Comparison of ENCODE assay signal across 10 mouse cellular contexts in genomic region chr1:127776246-127776645, GRCm38 (mm10). TPM values are rescaled to one million over a fixed set of nuclear protein-coding genes. Genes with fewer than 3 reads are reported as not detected.
A peak's percentile ranks its signal among the peaks of the same experiment; 100 is the strongest.
DNase-seq lines count a peak whose midpoint lies in the region; ATAC-seq and TF ChIP-seq lines count a peak whose summit lies in the region.
"Had no signal": no experiment of that assay in that cellular context is flagged by ENCODE, and none has a peak within 500 bp of the region (broad histone marks: within the 10 kb centered on the region; RNA-seq: fewer than 3 reads in every experiment).

No protein-coding gene starts in this region.

- no peaks in the 10 kb centered on the region for H3K27me3 ChIP-seq in heart, embryonic 10.5 days (ENCODE audit: insufficient read depth, poor library complexity, severe bottlenecking)
- H3K27me3 ChIP-seq in G1E (ENCODE audit: insufficient read depth, low read length) = no peaks in the 10 kb centered on the region
- no peaks in the 10 kb centered on the region for H3K27me3 ChIP-seq in hindbrain, embryonic 15.5 days
- no peaks in the 10 kb centered on the region for H3K27me3 ChIP-seq in midbrain, embryonic 10.5 days (ENCODE audit: low read depth, poor library complexity, severe bottlenecking)

- peak overlapping the region; percentile 90 for H3K4me3 ChIP-seq in heart, embryonic 10.5 days
- H3K4me3 ChIP-seq in G1E (ENCODE audit: low read depth, low read length) = peak overlapping the region; percentile 58; the same call in 1 of the 2 replicates
- H3K4me3 ChIP-seq in hindbrain, embryonic 15.5 days = no peak overlapping the region
- H3K4me3 ChIP-seq in midbrain, embryonic 10.5 days = peak overlapping the region; percentile 94

- H3K4me1 ChIP-seq in heart, embryonic 10.5 days = peaks cover 41% of the 10 kb centered on the region
- peaks cover 61% of the 10 kb centered on the region for H3K4me1 ChIP-seq in G1E (ENCODE audit: insufficient read depth, low read depth, low read length)
- peaks cover 54% of the 10 kb centered on the region for H3K4me1 ChIP-seq in hindbrain, embryonic 15.5 days (replicated peaks)
- peaks cover 44% of the 10 kb centered on the region for H3K4me1 ChIP-seq in midbrain, embryonic 10.5 days

- no peak overlapping the region for H3K9ac ChIP-seq in hindbrain, embryonic 15.5 days

- TF ChIP-seq CTCF in G1E (IDR thresholded peaks at IDR 0.05; ENCODE audit: low read depth, low read length) = no peak

- H3K4me2 ChIP-seq in hindbrain, embryonic 15.5 days = peak overlapping the region; percentile 34

- peaks cover 10% of the 10 kb centered on the region; the same call in 1 of the 2 replicates for H3K36me3 ChIP-seq in heart, embryonic 10.5 days
- peaks cover 42% of the 10 kb centered on the region for H3K36me3 ChIP-seq in G1E (replicated peaks)
- no peaks in the 10 kb centered on the region for H3K36me3 ChIP-seq in hindbrain, embryonic 15.5 days
- H3K36me3 ChIP-seq in midbrain, embryonic 10.5 days = peaks cover 30% of the 10 kb centered on the region

- intact Hi-C loops in heart, postnatal 25 days (cut with DNase I) = no loop called here

- no peak for ATAC-seq in G1E (ENCODE audit: extremely low read depth, insufficient number of reproducible peaks, low FRiP score, poor library complexity, severe bottlenecking)
- ATAC-seq in hindbrain, embryonic 15.5 days (ENCODE audit: low FRiP score, low read depth) = no peak

- no peak overlapping the region for H3K27ac ChIP-seq in heart, embryonic 10.5 days
- H3K27ac ChIP-seq in hindbrain, embryonic 15.5 days (replicated peaks) = no peak overlapping the region
- H3K27ac ChIP-seq in midbrain, embryonic 10.5 days (replicated peaks) = no peak overlapping the region

- 60% methylated on average over 6 of the region's 6 CpGs for WGBS in heart, embryonic 10.5 days
- 77% methylated on average over 6 of the region's 6 CpGs for WGBS in hindbrain, embryonic 15.5 days
- WGBS in midbrain, embryonic 10.5 days = 66% methylated on average over 6 of the region's 6 CpGs

- H3K9me3 ChIP-seq in heart, embryonic 10.5 days = no peaks in the 10 kb centered on the region
- no peaks in the 10 kb centered on the region for H3K9me3 ChIP-seq in G1E (replicated peaks)
- no peaks in the 10 kb centered on the region for H3K9me3 ChIP-seq in hindbrain, embryonic 15.5 days
- H3K9me3 ChIP-seq in midbrain, embryonic 10.5 days (replicated peaks) = no peaks in the 10 kb centered on the region

- DNase-seq in heart, embryonic 10.5 days (ENCODE audit: low spot score) = no peak
- DNase-seq in heart, postnatal 25 days (ENCODE audit: low spot score) = no peak
- DNase-seq in G1E (ENCODE audit: low spot score) = no peak
- no peak for DNase-seq in midbrain, embryonic 10.5 days (ENCODE audit: low spot score)
- DNase-seq in layer of hippocampus, adult 8-10 months (ENCODE audit: low spot score in 2 of 2) = no peak
- no peak for DNase-seq in c-Kit-positive CD71-positive TER-119-positive erythroid progenitor cells, embryonic 14.5 days (ENCODE audit: low spot score)
- DNase-seq in cerebellum, postnatal 14 days = no peak
- DNase-seq: spleen, adult 18-20 months had no signal

RNA-seq across cellular contexts. Expression of gene Ccnt2, which starts 2.3 kb away (rescaled TPM):
- 76.8 and 85.1 TPM in 2 replicates for polyA plus RNA-seq in heart, embryonic 10.5 days (2016; fragmentation: Nextera tagmentation; extraction: Ambion mirVana)
- 10 to 100 TPM; 28.0 to 28.2 TPM for total RNA-seq in heart, postnatal 25 days (2021)
- total RNA-seq in G1E (2014; fragmentation: Nextera tagmentation) = 149 and 168 TPM in 2 replicates
- 85.7 and 99.2 TPM in 2 replicates for total RNA-seq in G1E (2017)
- 15.7 and 16.8 TPM in 2 replicates for polyA plus RNA-seq in G1E (2012)
- polyA plus RNA-seq in hindbrain, embryonic 15.5 days (2015; fragmentation: Nextera tagmentation; extraction: Ambion mirVana) = 84.5 and 86.7 TPM in 2 replicates
- 92.2 and 108 TPM in 2 replicates for polyA plus RNA-seq in midbrain, embryonic 10.5 days (2016; fragmentation: Nextera tagmentation; extraction: Ambion mirVana)
- total RNA-seq in layer of hippocampus, adult 8-10 months (2022) = 10 to 100 TPM; 61.7 to 83.7 (median 73.7) TPM

RNA-seq across cellular contexts. Expression of gene Acmsd, which starts 47.0 kb away (rescaled TPM):
- polyA plus RNA-seq in heart, embryonic 10.5 days (2016; fragmentation: Nextera tagmentation; extraction: Ambion mirVana) = 0.58 and 0.68 TPM in 2 replicates
- under 1 TPM in 1 of 2 experiments, not detected in 1; 0.39 TPM for total RNA-seq in heart, postnatal 25 days (2021)
- total RNA-seq in G1E (2014; fragmentation: Nextera tagmentation) (0.90 and 3.0 TPM in 2 replicates), G1E (2017) (0.71 and 1.2 TPM in 2 replicates)
- 0.08 and 0.10 TPM in 2 replicates for polyA plus RNA-seq in G1E (2012)
- polyA plus RNA-seq in hindbrain, embryonic 15.5 days (2015; fragmentation: Nextera tagmentation; extraction: Ambion mirVana) = 0.08 and 0.12 TPM in 2 replicates
- 0.20 and 0.47 TPM in 2 replicates for polyA plus RNA-seq in midbrain, embryonic 10.5 days (2016; fragmentation: Nextera tagmentation; extraction: Ambion mirVana)
- not detected for total RNA-seq in layer of hippocampus, adult 8-10 months (2022)
- total RNA-seq: left cerebral cortex, adult 8-10 months had no signal
